Mouse (Mus musculus) liver, adult 2 months (tissue): Measurements from ENCODE around the gene Tcp11.

Experiments
- CTCF ChIP-seq: fragments of 200-500 bp; IDR thresholded peaks from 2 replicates; pipeline ENCODE4 v1.5.1; 2011; ENCODE audit warnings: low read depth, low read length, control low read depth
- POLR2A ChIP-seq: fragments of 200-500 bp; IDR thresholded peaks from 2 replicates; pipeline ENCODE4 v1.6.1; 2011; ENCODE audit warnings: low read length, control low read depth; ENCODE audit not compliant: insufficient read depth; ENCODE audit errors: extremely low read depth

GRCm38 (mm10) chr17:28070256-28070655, 10.2 kb downstream of the Tcp11 start:
- TF ChIP-seq POLR2A (no peak), CTCF (no peak)
